Mouse (Mus musculus) liver, postnatal 0 days (tissue): ENCODE measurements around the gene Olfr446. TPM values are rescaled to one million over a fixed set of nuclear protein-coding genes. Genes with fewer than 3 reads are reported as not detected.

Experiments used
- ATAC-seq: fragments of 200-750 bp; cut with Nextera tagmentation; 2 replicates; pipeline ENCODE4 v1.8.0; 2017; ENCODE audit warnings: mild to moderate bottlenecking, moderate library complexity
- DNase-seq: peaks from one replicate; pipeline ENCODE4 v3.0.0-alpha.2; 2016
- H3K27ac ChIP-seq: fragments of 300-500 bp; sonication (generic); 2 replicates; pipeline ENCODE4 v1.5.1; 2014; ENCODE audit warnings: antibody characterized with exemption, moderate library complexity, mild to moderate bottlenecking, low read depth
- H3K27me3 ChIP-seq: fragments of 300-500 bp; sonication (generic); 2 replicates; pipeline ENCODE4 v1.6.1; 2014; ENCODE audit warnings: low read length, control low read depth, mixed read lengths; ENCODE audit not compliant: insufficient read depth
- H3K36me3 ChIP-seq: fragments of 300-500 bp; sonication (generic); replicated peaks from 2 replicates; pipeline ENCODE4 v1.6.1; 2014; ENCODE audit warnings: mild to moderate bottlenecking, control low read depth, low read length, moderate library complexity, mixed read lengths; ENCODE audit not compliant: insufficient read depth
- H3K4me1 ChIP-seq: fragments of 300-500 bp; sonication (generic); 2 replicates; pipeline ENCODE4 v1.6.1; 2014; ENCODE audit warnings: antibody characterized with exemption, mild to moderate bottlenecking, control low read depth; ENCODE audit not compliant: insufficient read depth
- H3K4me2 ChIP-seq: fragments of 300-500 bp; sonication (generic); 2 replicates; pipeline ENCODE4 v1.6.1; 2014; ENCODE audit warnings: low read depth, mild to moderate bottlenecking, low read length, moderate library complexity, mixed read lengths
- H3K4me3 ChIP-seq: fragments of 300-500 bp; sonication (generic); 2 replicates; pipeline ENCODE4 v1.5.1; 2014; ENCODE audit warnings: low read depth, low read length
- H3K9ac ChIP-seq: fragments of 300-500 bp; sonication (generic); replicated peaks from 2 replicates; pipeline ENCODE4 v1.6.1; 2014; ENCODE audit warnings: mild to moderate bottlenecking, moderate library complexity
- H3K9me3 ChIP-seq: fragments of 300-500 bp; sonication (generic); 2 replicates; pipeline ENCODE4 v1.6.1; 2016; ENCODE audit warnings: mild to moderate bottlenecking, control low read depth, low read length, mixed read lengths
- CTCF ChIP-seq: sonication (generic); IDR thresholded peaks from 2 replicates; pipeline ENCODE4 v1.5.1; 2016; ENCODE audit warnings: antibody characterized with exemption, low read depth
- EP300 ChIP-seq: IDR thresholded peaks from 2 replicates; pipeline ENCODE4 v1.6.1; 2016; ENCODE audit warnings: antibody characterized with exemption, low read depth, mild to moderate bottlenecking
- WGBS: fragments of 180-500 bp; shearing (Covaris S2); extraction: QIAGEN DNeasy Blood & Tissue Kit; methylation state at CpG from one replicate; pipeline ENCODE4 v1.1.7; 2014; ENCODE audit not compliant: insufficient replicate concordance; 5-methylcytosine and 5-hydroxymethylcytosine counted together
- polyA plus RNA-seq: library from polyadenylated mRNA; unstranded; fragments of >200 nt; fragmentation: Nextera tagmentation; extraction: Ambion mirVana; gene quantifications from 2 replicates; pipeline ENCODE4 v1.2.1, GENCODE M21; 2015

Gene Olfr446
- polyA plus RNA-seq, result not detected in 2 replicates

DNA sequence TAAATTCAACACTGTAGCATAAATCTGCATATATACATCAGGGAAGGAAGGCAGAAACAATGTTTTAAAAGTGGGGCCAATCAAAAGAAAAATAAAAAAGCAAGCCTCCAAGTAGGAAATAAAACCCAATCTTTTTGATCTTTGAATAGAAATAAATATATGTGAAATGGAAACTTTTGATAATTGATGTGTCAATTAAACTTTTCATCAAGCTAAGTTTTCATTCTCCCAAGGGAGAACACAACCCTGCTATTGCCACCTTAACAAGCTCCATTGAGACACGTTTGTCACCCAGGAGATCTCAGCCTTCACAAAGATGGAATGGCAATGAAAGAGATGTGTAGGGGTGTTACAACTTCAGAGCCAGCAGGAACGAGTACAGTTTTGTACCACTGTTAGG, at the start of gene Olfr446:
Gene Olfr446, plus strand, starts transcription at position 301 of the 400 bp plus-strand sequence.
- no peak for TF ChIP-seq EP300
- no peak for TF ChIP-seq CTCF

DNA sequence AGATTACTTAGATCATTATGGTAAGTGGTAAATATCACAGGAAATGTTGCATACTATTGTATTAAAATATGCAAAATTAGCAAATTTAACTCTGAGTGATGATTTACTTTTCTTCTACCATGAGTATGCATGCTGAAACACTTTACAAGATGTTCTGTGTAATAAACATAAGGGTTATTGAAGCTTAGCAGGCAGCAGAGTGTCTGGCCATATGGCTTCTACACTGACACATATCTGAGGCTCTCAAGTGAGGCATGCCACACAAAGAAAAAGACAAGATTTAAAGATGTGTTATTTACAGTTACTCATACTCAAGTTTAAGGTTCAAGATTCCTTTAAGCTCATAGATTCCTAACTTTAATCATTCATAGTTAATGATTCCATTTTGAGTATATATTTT, 44.9 kb upstream of the Olfr446 start:
- no peak overlapping the region for H3K4me2 ChIP-seq
- H3K4me3 ChIP-seq, result no peak overlapping the region
- ATAC-seq (no peak), DNase-seq (no peak)
- H3K27ac ChIP-seq, result no peak overlapping the region
- no peak for TF ChIP-seq EP300
- TF ChIP-seq CTCF, result no peak
- H3K36me3 ChIP-seq, result no peaks in the 10 kb centered on the region
- H3K4me1 ChIP-seq, result no peaks in the 10 kb centered on the region
- no peaks in the 10 kb centered on the region for H3K9me3 ChIP-seq
- H3K27me3 ChIP-seq, result no peaks in the 10 kb centered on the region
- H3K9ac ChIP-seq, result no peak overlapping the region

More for the DNA sequence above, at the start of gene Olfr446:
- ATAC-seq (no peak), DNase-seq (no peak)
- Histone ChIP-seq H3K4me1 (no peaks in the 10 kb centered on the region), H3K4me2 (no peak within 1 kb of the TSS), H3K9me3 (no peaks in the 10 kb centered on the region), H3K27me3 (no peaks in the 10 kb centered on the region), H3K36me3 (no peaks in the 10 kb centered on the region), H3K4me3 (no peak within 1 kb of the TSS), H3K9ac (no peak within 1 kb of the TSS), H3K27ac (no peak within 1 kb of the TSS)
- 44% methylated on average over 2 of the region's 2 CpGs for WGBS

DNA sequence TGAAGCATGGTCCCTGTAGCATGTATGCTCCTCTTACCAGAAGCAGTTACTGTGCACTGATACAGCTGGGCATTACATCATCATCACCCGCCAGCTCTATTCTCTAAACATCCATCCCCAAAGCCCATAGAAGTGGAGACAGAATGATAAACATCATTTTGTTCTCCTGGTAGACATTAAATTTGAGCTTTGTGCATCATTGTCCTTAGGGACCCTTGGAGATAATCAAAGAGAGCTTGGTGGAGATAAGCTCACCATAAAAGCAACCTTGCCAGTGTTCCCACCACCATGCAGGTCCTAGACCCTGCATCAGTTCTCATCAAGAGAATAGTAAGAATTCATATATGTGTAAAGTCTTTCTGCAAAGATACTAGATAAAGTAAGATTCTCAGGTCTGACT, 31.0 kb upstream of the Olfr446 start, which contains the start of gene Olfr448:
Gene Olfr448, plus strand, starts transcription at position 301 of the 400 bp plus-strand sequence.
- Histone ChIP-seq H3K4me3 (no peak within 1 kb of the TSS), H3K27me3 (no peaks in the 10 kb centered on the region), H3K36me3 (no peaks in the 10 kb centered on the region), H3K27ac (no peak within 1 kb of the TSS), H3K4me1 (no peaks in the 10 kb centered on the region), H3K4me2 (no peak within 1 kb of the TSS), H3K9me3 (no peaks in the 10 kb centered on the region), H3K9ac (no peak within 1 kb of the TSS)
- no peak for ATAC-seq
- no peak for DNase-seq
- WGBS, result 74% methylated on average over 1 of the region's 1 CpGs
- TF ChIP-seq EP300, result no peak
- TF ChIP-seq CTCF, result no peak

DNA sequence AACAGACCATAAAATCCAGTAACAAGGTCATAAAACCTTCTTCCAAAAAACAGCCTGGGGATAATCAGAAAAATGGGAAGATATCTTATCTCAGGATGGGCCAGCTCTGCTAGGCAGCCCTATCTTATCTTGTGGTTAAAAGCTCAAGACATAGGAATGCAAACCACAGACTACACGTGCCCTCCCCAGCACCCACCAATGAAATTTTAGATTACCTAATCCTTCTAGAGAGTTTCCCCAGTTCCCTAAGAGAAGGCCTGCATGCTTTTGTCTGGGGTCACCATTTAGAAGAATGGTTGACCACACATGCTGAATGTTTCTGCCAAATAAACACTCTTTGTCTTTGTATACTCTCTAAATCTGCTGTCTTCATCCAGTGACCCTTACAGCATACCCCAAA, 20.8 kb upstream of the Olfr446 start:
- Histone ChIP-seq H3K9ac (no peak overlapping the region), H3K4me2 (no peak overlapping the region), H3K9me3 (no peaks in the 10 kb centered on the region), H3K36me3 (no peaks in the 10 kb centered on the region), H3K4me3 (no peak overlapping the region), H3K27ac (no peak overlapping the region), H3K4me1 (no peaks in the 10 kb centered on the region), H3K27me3 (no peaks in the 10 kb centered on the region)
- DNase-seq, result no peak
- WGBS, result 5% methylated on average over 1 of the region's 1 CpGs
- TF ChIP-seq CTCF, result no peak
- no peak for TF ChIP-seq EP300
- no peak for ATAC-seq

DNA sequence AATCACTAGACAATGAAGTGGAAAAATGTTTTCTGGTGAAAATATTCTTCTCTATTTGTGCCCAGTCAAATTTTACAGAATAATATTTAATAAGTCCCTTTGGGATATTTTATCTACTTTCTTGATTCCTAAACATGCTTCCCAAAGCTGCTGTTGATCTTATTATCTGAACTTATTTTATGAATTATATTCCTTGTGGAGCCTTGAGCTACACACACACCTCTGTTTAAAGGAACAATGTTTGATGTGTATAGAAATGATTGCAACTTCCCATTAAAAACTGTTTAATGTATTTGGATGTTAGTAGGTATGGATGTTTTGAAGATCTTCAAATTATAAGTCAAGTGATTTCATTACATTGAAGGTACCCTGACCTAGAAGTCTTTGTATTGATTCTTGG, 12.6 kb upstream of the Olfr446 start, which contains the start of gene Olfr447:
Gene Olfr447, plus strand, starts transcription at position 301 of the 400 bp plus-strand sequence.
- no peak for ATAC-seq
- H3K9me3 ChIP-seq, result no peaks in the 10 kb centered on the region
- TF ChIP-seq EP300 (no peak), CTCF (no peak)

DNA sequence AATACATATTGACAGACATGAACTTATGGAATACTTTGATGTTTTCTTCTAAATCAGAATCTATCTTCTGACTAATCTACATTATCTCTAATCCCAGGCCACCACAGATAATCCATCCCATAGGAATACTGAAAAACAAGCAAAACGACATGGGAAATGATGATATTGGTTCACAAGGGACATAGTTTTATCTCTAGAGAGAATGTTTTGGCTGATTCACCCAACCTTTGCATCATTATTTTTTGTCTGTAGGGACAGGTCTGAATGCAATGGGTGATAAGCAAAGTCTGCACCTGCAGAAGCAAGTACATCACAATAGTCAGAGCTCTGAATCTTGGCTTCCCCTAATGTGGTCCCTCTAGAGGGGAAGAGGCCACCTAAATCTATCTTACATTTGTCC, 27.6 kb downstream of the Olfr446 start, which contains the start of gene Olfr444:
Gene Olfr444, plus strand, starts transcription at position 301 of the 400 bp plus-strand sequence.
- 68% methylated on average over 1 of the region's 1 CpGs for WGBS
- Histone ChIP-seq H3K4me3 (no peak within 1 kb of the TSS), H3K9ac (no peak within 1 kb of the TSS), H3K4me2 (no peak within 1 kb of the TSS), H3K27me3 (no peaks in the 10 kb centered on the region), H3K4me1 (no peaks in the 10 kb centered on the region), H3K9me3 (no peaks in the 10 kb centered on the region), H3K36me3 (no peaks in the 10 kb centered on the region), H3K27ac (no peak within 1 kb of the TSS)
- TF ChIP-seq CTCF, result no peak
- ATAC-seq, result no peak
- DNase-seq, result no peak

More for the DNA sequence above, 12.6 kb upstream of the Olfr446 start, which contains the start of gene Olfr447:
- no peaks in the 10 kb centered on the region for H3K4me1 ChIP-seq
- no peak within 1 kb of the TSS for H3K9ac ChIP-seq
- no peak within 1 kb of the TSS for H3K4me2 ChIP-seq
- H3K36me3 ChIP-seq, result no peaks in the 10 kb centered on the region
- no peaks in the 10 kb centered on the region for H3K27me3 ChIP-seq
- H3K4me3 ChIP-seq, result no peak within 1 kb of the TSS
- H3K27ac ChIP-seq, result no peak within 1 kb of the TSS
- no peak for DNase-seq

DNA sequence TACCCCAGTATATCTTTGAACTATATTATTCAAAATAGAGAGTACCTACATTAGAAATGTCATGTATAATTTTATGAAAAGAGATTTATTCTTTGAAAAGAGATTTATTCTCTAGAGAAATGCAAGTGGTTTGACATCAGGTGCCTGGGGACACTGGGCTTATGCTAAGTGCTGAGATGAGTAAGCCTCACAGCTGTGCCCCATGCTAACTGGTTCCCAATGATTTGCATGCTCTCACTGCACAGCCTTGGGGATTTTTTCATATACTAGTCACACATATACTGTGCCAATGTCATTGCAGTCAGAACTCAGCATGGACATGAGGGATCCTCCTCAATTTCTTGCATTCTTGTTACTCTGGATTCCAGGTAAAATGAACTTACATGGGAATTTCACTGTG, 59.2 kb downstream of the Olfr446 start:
- DNase-seq (no peak), ATAC-seq (no peak)
- H3K36me3 ChIP-seq, result no peaks in the 10 kb centered on the region
- H3K4me2 ChIP-seq, result no peak overlapping the region
- no peak overlapping the region for H3K27ac ChIP-seq
- TF ChIP-seq EP300 (no peak), CTCF (no peak)
- no peak overlapping the region for H3K4me3 ChIP-seq
- H3K9ac ChIP-seq, result no peak overlapping the region
- no peaks in the 10 kb centered on the region for H3K27me3 ChIP-seq
- no peaks in the 10 kb centered on the region for H3K9me3 ChIP-seq
- H3K4me1 ChIP-seq, result no peaks in the 10 kb centered on the region

Other genes with a start within 250 kb of the Olfr446 start
- gene Tcaf1, start 211.3 kb upstream of the Olfr446 start, polyA plus RNA-seq, result 3.8 and 4.7 TPM in 2 replicates
- gene Olfr453, start 182.0 kb upstream of the Olfr446 start, polyA plus RNA-seq, result not detected in 2 replicates
- gene Olfr38, start 165.0 kb upstream of the Olfr446 start, polyA plus RNA-seq, result not detected in 2 replicates
- not detected in 2 replicates for gene Olfr452, start 136.3 kb upstream of the Olfr446 start, polyA plus RNA-seq
- not detected in 2 replicates for gene Olfr450, start 109.4 kb upstream of the Olfr446 start, polyA plus RNA-seq
- not detected in 2 replicates for gene Olfr449, start 87.0 kb upstream of the Olfr446 start, polyA plus RNA-seq
- gene Olfr448, start 30.9 kb upstream of the Olfr446 start, polyA plus RNA-seq, result not detected in 2 replicates
- gene Olfr447, start 12.5 kb upstream of the Olfr446 start, polyA plus RNA-seq, result not detected in 2 replicates
- gene Olfr444, start 27.7 kb downstream of the Olfr446 start, polyA plus RNA-seq, result not detected in 2 replicates
- gene Olfr441, start 185.0 kb downstream of the Olfr446 start, polyA plus RNA-seq, result not detected in 2 replicates
- gene Olfr237-ps1, start 225.2 kb downstream of the Olfr446 start, polyA plus RNA-seq, result not detected in 2 replicates
- not detected in 2 replicates for gene Olfr437, start 241.9 kb downstream of the Olfr446 start, polyA plus RNA-seq